Mouse (Mus musculus) cerebellum, adult 2 months (tissue): ENCODE data around the gene Aplnr. TPM values are rescaled to one million over a fixed set of nuclear protein-coding genes. Genes with fewer than 3 reads are reported as not detected.

Source experiments
- DNase-seq, 2 experiments: peaks; one replicate each; pipeline ENCODE4 v3.0.0; 2021
- H3K27ac ChIP-seq: fragments of 200-500 bp; 2 replicates; pipeline ENCODE4 v1.5.1; 2012; ENCODE audit warnings: low read length, control low read depth, inconsistent platforms; ENCODE audit not compliant: insufficient read depth
- H3K27me3 ChIP-seq: fragments of 200-500 bp; 2 replicates; pipeline ENCODE4 v1.6.1; 2012; ENCODE audit warnings: inconsistent platforms, mild to moderate bottlenecking, low read length, moderate library complexity; ENCODE audit not compliant: control insufficient read depth, insufficient read depth
- H3K4me1 ChIP-seq: fragments of 200-500 bp; 2 replicates; pipeline ENCODE4 v1.6.1; 2011; ENCODE audit warnings: low read length; ENCODE audit not compliant: control insufficient read depth, insufficient read depth
- H3K4me3 ChIP-seq: fragments of 200-500 bp; replicated peaks from 2 replicates; pipeline ENCODE3; 2011; ENCODE audit warnings: mild to moderate bottlenecking, low read depth, low read length, control low read depth; ENCODE audit not compliant: insufficient read depth
- CTCF ChIP-seq: fragments of 200-500 bp; IDR thresholded peaks from 2 replicates; pipeline ENCODE4 v1.5.1; 2011; ENCODE audit warnings: low read depth, mild to moderate bottlenecking, control low read depth, low read length, moderate library complexity, borderline replicate concordance; ENCODE audit not compliant: insufficient read depth
- POLR2A ChIP-seq: fragments of 200-500 bp; IDR thresholded peaks from 2 replicates; pipeline ENCODE4 v1.6.1; 2011; ENCODE audit warnings: low read length, control low read depth, borderline replicate concordance; ENCODE audit not compliant: insufficient read depth
- WGBS: fragments of 180-500 bp; shearing (Covaris S2); methylation state at CpG from one replicate; pipeline ENCODE4 v1.1.7; 2018; 5-methylcytosine and 5-hydroxymethylcytosine counted together
- polyA plus RNA-seq: library from polyadenylated mRNA; depleted of rRNA; stranded (reverse); fragments of >200 nt; gene quantifications from 2 replicates; pipeline ENCODE4 v1.2.3, GENCODE M21; 2012

Aplnr gene
- polyA plus RNA-seq, 1 experiment, result 1.3 TPM

GRCm38 (mm10) chr2:85139846-85140245 lies 3.8 kb downstream of the Aplnr start:
- Histone ChIP-seq H3K27me3 (no peaks in the 10 kb centered on the region), H3K4me3 (no peak overlapping the region), H3K4me1 (no peaks in the 10 kb centered on the region), H3K27ac (no peak overlapping the region)
- WGBS, result 88% methylated on average over 7 of the region's 7 CpGs
- no peak for DNase-seq
- TF ChIP-seq CTCF (no peak), POLR2A (no peak)

GRCm38 (mm10) chr2:85140833-85141232 lies 4.8 kb downstream of the Aplnr start:
- no peak overlapping the region for H3K27ac ChIP-seq
- no peaks in the 10 kb centered on the region for H3K4me1 ChIP-seq
- no peak for DNase-seq
- no peak overlapping the region for H3K4me3 ChIP-seq
- no peaks in the 10 kb centered on the region for H3K27me3 ChIP-seq
- TF ChIP-seq CTCF (no peak), POLR2A (no peak)

GRCm38 (mm10) chr2:85144908-85145307 lies 8.9 kb downstream of the Aplnr start:
- no peak overlapping the region for H3K4me3 ChIP-seq
- H3K4me1 ChIP-seq, result no peaks in the 10 kb centered on the region
- no peak for TF ChIP-seq CTCF
- no peak for TF ChIP-seq POLR2A
- 86% methylated on average over 2 of the region's 2 CpGs for WGBS
- no peak overlapping the region for H3K27ac ChIP-seq
- no peak for DNase-seq
- H3K27me3 ChIP-seq, result no peaks in the 10 kb centered on the region

- DNase-seq, result no peak
- no peaks in the 10 kb centered on the region for H3K4me1 ChIP-seq
- no peak for TF ChIP-seq CTCF
- H3K27me3 ChIP-seq, result no peaks in the 10 kb centered on the region
- no peak overlapping the region for H3K27ac ChIP-seq
- WGBS, result 40% methylated on average over 3 of the region's 3 CpGs
- no peak overlapping the region for H3K4me3 ChIP-seq
These were observed 9.3 kb downstream of the Aplnr start for GRCm38 (mm10) chr2:85145346-85145745.

DNA sequence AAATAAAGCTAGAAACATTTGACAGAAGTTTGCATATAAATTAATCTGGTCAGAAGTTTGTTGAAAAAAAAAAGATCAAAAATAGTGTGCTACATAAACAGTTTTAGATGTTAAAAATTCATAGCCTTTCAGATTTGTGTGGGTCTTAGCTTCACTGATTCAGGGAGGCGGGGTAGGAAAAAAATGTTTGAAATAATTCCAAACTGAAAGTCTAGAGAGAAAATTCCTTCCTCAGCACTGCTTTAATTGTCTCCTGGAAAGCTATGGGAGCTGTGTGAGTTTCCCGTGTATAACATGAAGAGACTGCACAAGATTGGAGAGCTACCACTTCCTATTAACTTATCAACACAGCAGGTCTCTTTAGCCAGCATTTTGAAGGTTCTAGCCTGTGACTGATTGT lies 11.5 kb downstream of the Aplnr start:
- Histone ChIP-seq H3K27me3 (no peaks in the 10 kb centered on the region), H3K4me3 (no peak overlapping the region), H3K27ac (no peak overlapping the region), H3K4me1 (no peaks in the 10 kb centered on the region)
- TF ChIP-seq POLR2A, result no peak
- no peak for TF ChIP-seq CTCF
- WGBS, result 84% methylated on average over 2 of the region's 2 CpGs
- no peak for DNase-seq

- H3K27me3 ChIP-seq, result no peaks in the 10 kb centered on the region
- no peak overlapping the region for H3K4me3 ChIP-seq
- no peak for DNase-seq
- TF ChIP-seq POLR2A, result no peak
- no peak for TF ChIP-seq CTCF
- WGBS, result 96% methylated on average over 1 of the region's 1 CpGs
- H3K4me1 ChIP-seq, result no peaks in the 10 kb centered on the region
- H3K27ac ChIP-seq, result no peak overlapping the region
These were observed 14.3 kb downstream of the Aplnr start for GRCm38 (mm10) chr2:85150373-85150772.

DNA sequence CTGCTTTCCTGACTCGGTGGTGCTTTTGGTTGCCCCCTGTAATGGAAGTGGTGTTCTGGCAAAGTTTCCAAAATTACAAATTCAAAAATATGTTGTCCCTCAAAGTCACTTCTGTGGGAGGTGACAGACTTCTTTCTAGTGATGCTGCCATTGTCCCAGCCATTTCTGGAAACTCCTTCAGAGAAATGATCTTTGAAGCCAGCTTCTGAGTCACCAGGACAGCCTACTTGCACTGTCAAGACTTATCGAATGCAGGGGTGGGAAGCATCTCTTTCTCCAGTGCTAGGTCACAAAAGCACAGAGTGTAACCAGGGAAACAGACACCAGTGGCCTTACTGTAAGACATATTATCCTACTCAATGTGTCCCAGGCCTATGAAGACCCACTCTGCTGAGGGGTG lies 15.2 kb downstream of the Aplnr start:
- H3K4me3 ChIP-seq, result no peak overlapping the region
- WGBS, result 76% methylated on average over 2 of the region's 2 CpGs
- H3K27me3 ChIP-seq, result no peaks in the 10 kb centered on the region
- no peak for DNase-seq
- TF ChIP-seq POLR2A, result no peak
- no peak for TF ChIP-seq CTCF
- H3K27ac ChIP-seq, result no peak overlapping the region
- H3K4me1 ChIP-seq, result no peaks in the 10 kb centered on the region

DNA sequence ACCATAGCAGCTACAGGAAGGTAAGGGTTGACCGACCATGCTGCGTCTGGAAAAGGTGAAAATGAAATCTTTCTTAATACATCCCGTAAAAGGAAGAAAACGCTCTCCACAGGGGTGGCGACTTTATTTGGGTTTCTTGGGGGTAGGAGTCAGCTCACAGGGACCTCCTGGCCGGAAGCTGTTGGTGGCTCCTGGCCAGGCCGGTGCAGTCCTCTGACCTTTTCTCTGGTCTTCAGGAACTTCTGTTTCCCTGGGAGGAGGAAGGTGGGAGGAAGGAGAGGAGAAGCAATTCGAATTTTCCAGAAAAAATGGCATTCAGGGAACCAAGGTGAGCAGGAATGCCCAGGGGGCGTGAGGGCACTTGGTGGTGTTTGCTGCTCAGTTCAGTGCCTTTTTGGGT lies 19.3 kb downstream of the Aplnr start:
- no peak for DNase-seq
- Histone ChIP-seq H3K27me3 (no peaks in the 10 kb centered on the region), H3K27ac (no peak overlapping the region), H3K4me1 (no peaks in the 10 kb centered on the region), H3K4me3 (no peak overlapping the region)
- TF ChIP-seq CTCF (no peak), POLR2A (no peak)
- 82% methylated on average over 9 of the region's 9 CpGs for WGBS
